Mouse (Mus musculus): ENCODE measurements around the gene Zfp386. TPM values are rescaled to one million over a fixed set of nuclear protein-coding genes. Genes with fewer than 3 reads are reported as not detected.

Gene Zfp386
- polyA plus RNA-seq, 1 experiment from 2014 or later, result 69.9 TPM

DNA sequence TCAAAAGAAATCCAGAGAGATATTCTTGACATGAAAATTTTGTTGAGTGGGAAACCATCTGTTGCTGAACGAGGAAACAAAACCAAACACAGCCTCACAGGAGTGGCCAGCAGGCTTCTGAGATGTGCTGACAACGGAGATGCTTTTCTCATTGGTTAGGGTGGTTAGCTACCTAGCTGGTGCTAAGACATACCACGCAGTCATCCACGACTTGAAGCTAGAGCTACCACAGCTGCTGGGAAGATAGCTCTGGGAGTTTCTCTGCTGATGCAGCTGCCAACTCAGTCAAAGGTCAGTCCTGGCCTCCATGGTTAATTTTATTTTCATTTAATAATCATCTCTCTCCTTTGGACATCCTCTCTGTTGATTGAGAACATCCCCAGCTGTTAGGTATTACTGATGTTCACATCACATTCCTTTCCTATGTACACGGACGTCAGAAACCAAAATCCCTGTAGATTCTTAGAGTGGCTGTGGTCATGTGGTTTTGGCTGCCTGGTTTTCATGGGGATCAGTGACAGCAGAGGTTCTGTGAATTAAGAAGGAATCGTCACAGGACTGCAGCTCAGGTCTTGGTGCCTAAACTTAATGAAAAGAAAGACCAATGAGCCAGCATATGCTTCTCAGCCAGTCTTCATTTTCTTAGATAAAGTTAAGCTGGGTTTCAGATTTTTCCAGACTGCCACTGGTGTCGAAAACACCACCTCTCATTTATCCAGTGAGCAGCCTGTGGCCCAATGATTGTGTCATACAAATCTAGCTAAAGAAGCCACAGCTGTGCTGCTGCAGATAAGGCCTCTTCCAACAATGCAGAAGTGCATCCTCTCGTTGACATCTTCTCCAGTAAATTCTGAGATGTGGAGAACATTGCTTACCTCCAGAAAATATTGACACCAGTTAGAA is 62.2 kb downstream of the Zfp386 start:
- no peak overlapping the region for H3K9ac ChIP-seq (ENCODE audit: low read length)
- 85% methylated on average over 9 of the region's 9 CpGs for WGBS

DNA sequence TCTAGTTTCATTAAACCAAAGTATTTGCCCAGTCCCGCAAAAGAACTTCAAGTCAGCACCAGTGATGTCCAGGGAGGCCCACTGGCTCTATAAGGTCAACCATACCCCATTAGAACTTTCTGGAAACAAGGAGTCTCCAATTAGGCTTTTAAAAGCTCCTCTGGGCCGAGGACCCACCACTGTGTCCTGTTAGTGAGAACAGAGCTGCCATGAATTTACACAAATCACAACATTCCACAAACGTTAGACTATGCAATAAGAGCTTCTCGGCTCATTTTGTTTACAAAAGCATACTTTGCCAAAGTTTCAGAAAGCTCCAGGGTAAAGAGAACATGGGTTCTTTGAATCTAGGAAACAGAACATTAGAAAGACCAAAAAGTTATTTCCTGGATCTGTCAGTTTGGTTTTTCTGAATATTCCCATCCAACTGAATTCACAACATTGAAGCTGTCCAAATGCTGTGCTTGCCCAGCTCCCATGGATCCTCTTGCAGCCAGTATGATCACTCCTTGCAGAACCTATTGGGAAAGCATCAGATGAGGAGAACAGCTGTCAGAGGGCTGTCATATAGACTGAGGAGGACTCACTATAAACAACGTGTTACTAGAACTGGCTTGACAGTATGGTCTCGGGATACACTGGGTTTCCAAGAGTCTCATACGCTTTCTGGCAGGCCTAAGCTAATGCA is 63.6 kb downstream of the Zfp386 start:
- Histone ChIP-seq H3K4me2 (ENCODE audit: low read length) (no peak overlapping the region), H3K9me3 (replicated peaks; ENCODE audit: control insufficient read depth, low read length) (peaks cover 5% of the 10 kb centered on the region; the same call in 1 of the 2 replicates), H3K4me1 (ENCODE audit: control insufficient read depth, insufficient read depth, low read length) (no peaks in the 10 kb centered on the region), H3K4me3 (ENCODE audit: low read depth, low read length) (no peak overlapping the region), H3K27me3 (replicated peaks; ENCODE audit: control insufficient read depth, insufficient read depth, low read length) (no peaks in the 10 kb centered on the region), H3K36me3 (ENCODE audit: control insufficient read depth, insufficient read depth, low read length) (no peaks in the 10 kb centered on the region), H3K27ac (ENCODE audit: low read depth, low read length) (no peak overlapping the region), H3K9ac (ENCODE audit: low read length) (no peak overlapping the region)
- ATAC-seq (no peak), DNase-seq (ENCODE audit: low spot score) (no peak)
- 84% methylated on average over 7 of the region's 7 CpGs for WGBS

More for the DNA sequence above, 62.2 kb downstream of the Zfp386 start:
- Histone ChIP-seq H3K4me2 (ENCODE audit: low read length) (no peak overlapping the region), H3K27ac (ENCODE audit: low read depth, low read length) (no peak overlapping the region), H3K4me3 (ENCODE audit: low read depth, low read length) (no peak overlapping the region), H3K36me3 (ENCODE audit: control insufficient read depth, insufficient read depth, low read length) (no peaks in the 10 kb centered on the region), H3K27me3 (replicated peaks; ENCODE audit: control insufficient read depth, insufficient read depth, low read length) (no peaks in the 10 kb centered on the region), H3K4me1 (ENCODE audit: control insufficient read depth, insufficient read depth, low read length) (no peaks in the 10 kb centered on the region), H3K9me3 (replicated peaks; ENCODE audit: control insufficient read depth, low read length) (peaks cover 5% of the 10 kb centered on the region; the same call in 1 of the 2 replicates)
- ATAC-seq (no peak), DNase-seq (ENCODE audit: low spot score) (no peak)

Other genes starting within 250 kb of the Zfp386 start
- 0.46 and 1.2 TPM in 2 replicates for gene Vipr2, start 30.0 kb downstream of the Zfp386 start, polyA plus RNA-seq (2014; fragmentation: Nextera tagmentation; extraction: Ambion mirVana)
- 12.5 TPM in 2 replicates for gene Wdr60, start 215.3 kb downstream of the Zfp386 start, polyA plus RNA-seq (2014; fragmentation: Nextera tagmentation; extraction: Ambion mirVana)
- not detected in 2 replicates for gene Gm11027, start 227.7 kb downstream of the Zfp386 start, polyA plus RNA-seq (2014; fragmentation: Nextera tagmentation; extraction: Ambion mirVana)
- 12.2 and 14.0 TPM in 2 replicates for gene Esyt2, start 233.5 kb downstream of the Zfp386 start, polyA plus RNA-seq (2014; fragmentation: Nextera tagmentation; extraction: Ambion mirVana)